Mouse (Mus musculus): ENCODE measurements at regions not wholly inside any gene's neighbourhood (a gene's known extent, or its start where the extent isn't known, plus 50 kb on each side); places are given as distances from the start of the nearest gene placed in this dataset.

- Histone ChIP-seq H3K79me2 (replicated peaks; ENCODE audit: control insufficient read depth, extremely low read depth, insufficient read depth, poor library complexity, severe bottlenecking) (no peaks in the 10 kb centered on the region), H3K4me2 (ENCODE audit: insufficient read depth, low read depth, poor library complexity, severe bottlenecking) (no peak overlapping the region), H3K9me3 (replicated peaks; ENCODE audit: low read length) (peaks cover 8% of the 10 kb centered on the region), H3K9ac (ENCODE audit: insufficient read depth, low read depth) (no peak overlapping the region), H3K36me3 (replicated peaks in 1 of 2; ENCODE audit: control insufficient read depth in 1 of 2, insufficient read depth in 1 of 2, low read length in 1 of 2) (no peaks in the 10 kb centered on the region), H3K4me1 (ENCODE audit: control insufficient read depth in 1 of 2, insufficient read depth in 2 of 2) (no peaks in the 10 kb centered on the region), H3K27me3 (replicated peaks) (no peaks in the 10 kb centered on the region), H3K4me3 (replicated peaks in 1 of 3; ENCODE audit: low read depth in 2 of 3, low read length in 2 of 3, poor library complexity in 1 of 3) (no peak overlapping the region), H3K27ac (ENCODE audit: insufficient read depth, low read depth) (no peak overlapping the region)
- no peak for DNase-seq (ENCODE audit: extremely low read depth)
- TF ChIP-seq BHLHE40 (IDR thresholded peaks at IDR 0.05; ENCODE audit: low read depth, low read length) (no peak), TCF12 (IDR thresholded peaks at IDR 0.05; ENCODE audit: low read depth, low read length) (no peak), ZC3H11A (IDR thresholded peaks at IDR 0.05; ENCODE audit: low read depth, low read length) (no peak), MXI1 (IDR thresholded peaks at IDR 0.05; ENCODE audit: low read depth, low read length) (no peak), MAX (IDR thresholded peaks at IDR 0.05; ENCODE audit: low read length) (no peak), USF2 (conservative IDR thresholded peaks at IDR 0.05; ENCODE audit: low read depth, low read length) (no peak), SIN3A (IDR thresholded peaks at IDR 0.05; ENCODE audit: low read length) (no peak), RCOR1 (conservative IDR thresholded peaks at IDR 0.05; ENCODE audit: low read depth, low read length) (no peak), USF1 (IDR thresholded peaks at IDR 0.05; ENCODE audit: low read depth, low read length) (no peak), MEF2A (IDR thresholded peaks at IDR 0.05; ENCODE audit: borderline replicate concordance, low read depth, low read length) (no peak), ZNF384 (IDR thresholded peaks at IDR 0.05; ENCODE audit: low read depth, low read length) (no peak), SMC3 (IDR thresholded peaks at IDR 0.05; ENCODE audit: low read depth, low read length) (no peak), E2F4 (IDR thresholded peaks at IDR 0.05; ENCODE audit: insufficient replicate concordance, low read depth, low read length) (no peak), JUND (conservative IDR thresholded peaks at IDR 0.05; ENCODE audit: low read depth, low read length) (no peak)
- in situ Hi-C loops (cut with MboI; ENCODE audit: low pct_ligation_motif_present, low pct_unique_long_range_greater_than_20kb, low sequenced_read_pairs) (no loop called here), dilution Hi-C loops (cut with MboI; ENCODE audit: extremely low pct_ligation_motif_present, extremely low pct_unique_long_range_greater_than_20kb, low sequenced_read_pairs) (no loop called here)
Measured at GRCm38 (mm10) chr2:149305553-149305952, 99.3 kb upstream of the Cst10 start.

DNA sequence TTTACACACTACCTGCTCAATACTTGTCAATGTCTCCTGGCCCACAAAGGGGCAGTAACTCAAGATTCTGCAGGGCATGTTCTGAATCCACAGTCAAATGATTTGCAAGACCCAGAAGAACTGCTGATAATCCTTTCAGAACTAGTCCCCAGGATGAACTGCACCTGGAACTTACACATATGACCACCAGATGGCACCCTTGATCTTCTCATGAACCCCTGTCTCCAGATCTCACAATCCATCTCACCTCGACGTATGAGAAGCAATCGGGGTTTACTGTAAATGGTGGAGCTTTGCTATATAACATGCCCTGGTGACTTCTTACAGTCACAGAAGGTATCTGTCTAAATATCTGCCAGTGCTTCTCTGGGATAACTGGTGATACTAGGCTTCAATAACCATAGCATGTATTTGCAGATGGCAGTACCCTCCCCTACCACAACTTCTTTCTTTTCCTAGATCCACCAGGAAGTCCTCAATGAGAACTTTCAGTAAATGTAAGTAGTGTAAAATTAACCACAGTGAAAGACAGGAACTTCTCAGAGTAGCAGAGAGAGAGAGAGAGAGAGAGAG is 54.5 kb upstream of the Cst10 start:
- Histone ChIP-seq H3K4me1 (ENCODE audit: control insufficient read depth in 1 of 2, insufficient read depth in 2 of 2) (0 out of 4 replicates have a peak, but pooled peaks cover 0 to 3% of the 10 kb centered on the region in 2 experiments), H3K27me3 (replicated peaks) (peaks cover 17% of the 10 kb centered on the region), H3K9me3 (replicated peaks; ENCODE audit: low read length) (no peaks in the 10 kb centered on the region), H3K36me3 (replicated peaks in 1 of 2; ENCODE audit: control insufficient read depth in 1 of 2, insufficient read depth in 1 of 2, low read length in 1 of 2) (no peaks in the 10 kb centered on the region), H3K4me2 (ENCODE audit: insufficient read depth, low read depth, poor library complexity, severe bottlenecking) (no peak overlapping the region; the same call in 1 of the 2 replicates), H3K27ac (ENCODE audit: insufficient read depth, low read depth) (no peak overlapping the region), H3K79me2 (replicated peaks; ENCODE audit: control insufficient read depth, extremely low read depth, insufficient read depth, poor library complexity, severe bottlenecking) (no peaks in the 10 kb centered on the region), H3K4me3 (replicated peaks in 1 of 3; ENCODE audit: low read depth in 2 of 3, low read length in 2 of 3, poor library complexity in 1 of 3) (no peak overlapping the region), H3K9ac (ENCODE audit: insufficient read depth, low read depth) (no peak overlapping the region)
- dilution Hi-C loops (cut with MboI; ENCODE audit: extremely low pct_ligation_motif_present, extremely low pct_unique_long_range_greater_than_20kb, low sequenced_read_pairs) (no loop called here), in situ Hi-C loops (cut with MboI; ENCODE audit: low pct_ligation_motif_present, low pct_unique_long_range_greater_than_20kb, low sequenced_read_pairs) (loop anchor here (10.0 kb wide), 1 partner anchor 744 kb away; no protein-coding TSS in a partner anchor)
- peak; percentile 72 for DNase-seq (ENCODE audit: extremely low read depth)
- TF ChIP-seq POLR2AphosphoS2 (IDR thresholded peaks at IDR 0.05; ENCODE audit: low read depth, low read length) = no peak
- no peak for TF ChIP-seq POLR2A (IDR thresholded peaks at IDR 0.05; ENCODE audit: low read depth, low read length)
- TF ChIP-seq ETS1 (conservative IDR thresholded peaks at IDR 0.05; ENCODE audit: low read depth, low read length) = no peak
- TF ChIP-seq SMC3 (IDR thresholded peaks at IDR 0.05; ENCODE audit: low read depth, low read length) = peak; percentile 75
- peak; percentile 78 for TF ChIP-seq RAD21 (IDR thresholded peaks at IDR 0.05; ENCODE audit: low read depth, low read length)
- TF ChIP-seq CTCF (conservative IDR thresholded peaks at IDR 0.05 in 1 of 2, IDR thresholded peaks at IDR 0.05 in 1 of 2; ENCODE audit: low read depth in 2 of 2, low read length in 2 of 2) = peak; percentile 67 to 72
